Mouse (Mus musculus) layer of hippocampus, adult 2 months (tissue): ENCODE measurements around the gene Fgd4. TPM values are rescaled to one million over a fixed set of nuclear protein-coding genes. Genes with fewer than 3 reads are reported as not detected.

Source experiments
- total RNA-seq, 2 experiments: library from RNA; stranded (reverse); gene quantifications; 2 replicates each; pipeline ENCODE4 v1.2.3; 2021

Fgd4 gene
- total RNA-seq, 2 experiments from 2014 or later, result 48.7 to 52.4 TPM

Other genes with a start within 250 kb of the Fgd4 start
- gene Dnm1l, start 241.6 kb downstream of the Fgd4 start, total RNA-seq, result 100 to 1,000 TPM; 195 to 205 TPM
- not detected for gene Olfr19, start 75.9 kb upstream of the Fgd4 start, total RNA-seq
- 10 to 100 TPM in 1 of 2 experiments, 1 to 10 TPM in 1; 9.9 to 10.0 TPM for gene Spag6l, start 228.9 kb upstream of the Fgd4 start, total RNA-seq